Mouse (Mus musculus): ENCODE data around the gene Gm20388.

DNA sequence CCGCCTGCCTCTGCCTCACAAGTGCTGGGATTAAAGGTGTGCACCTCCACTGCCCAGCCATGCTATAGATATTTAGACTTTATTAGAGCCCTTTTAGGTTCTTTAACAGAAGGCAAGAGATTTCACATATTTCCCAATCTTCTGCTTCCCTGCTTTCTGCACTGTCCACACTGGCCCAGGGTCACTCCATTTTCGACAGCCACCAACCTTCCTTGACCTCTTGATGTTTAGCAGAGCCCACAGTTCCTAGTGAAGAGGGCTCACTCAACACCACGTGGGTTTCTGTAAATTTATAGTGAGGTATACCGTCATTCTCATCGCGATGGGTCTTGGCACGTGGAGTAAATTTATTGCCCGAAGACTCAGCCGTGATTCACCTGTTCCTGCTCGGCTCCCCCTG is 3719.4 kb downstream of the Gm20388 start:
- TF ChIP-seq CTCF (IDR thresholded peaks at IDR 0.05; ENCODE audit: borderline replicate concordance, extremely low read depth, insufficient read depth, insufficient read length): no peak
- TF ChIP-seq POLR2A (IDR thresholded peaks at IDR 0.05; ENCODE audit: borderline replicate concordance, extremely low read depth, insufficient read depth, insufficient read length, poor library complexity, severe bottlenecking): no peak

All from brain, embryonic 14.5 days (tissue).